Mouse (Mus musculus) adrenal gland, postnatal 14 days (tissue): Measurements from ENCODE around the gene Rnf126. TPM values are rescaled to one million over a fixed set of nuclear protein-coding genes. Genes with fewer than 3 reads are reported as not detected.

Experiments used
- DNase-seq: peaks from one replicate; pipeline ENCODE4 v3.0.0; 2021; ENCODE audit warnings: mixed read lengths
- total RNA-seq: library from RNA; stranded (reverse); gene quantifications from 2 replicates; pipeline ENCODE4 v1.2.3, GENCODE M21; 2021

The Rnf126 gene
- total RNA-seq, 1 experiment from 2014 or later, result 54.7 TPM

DNA sequence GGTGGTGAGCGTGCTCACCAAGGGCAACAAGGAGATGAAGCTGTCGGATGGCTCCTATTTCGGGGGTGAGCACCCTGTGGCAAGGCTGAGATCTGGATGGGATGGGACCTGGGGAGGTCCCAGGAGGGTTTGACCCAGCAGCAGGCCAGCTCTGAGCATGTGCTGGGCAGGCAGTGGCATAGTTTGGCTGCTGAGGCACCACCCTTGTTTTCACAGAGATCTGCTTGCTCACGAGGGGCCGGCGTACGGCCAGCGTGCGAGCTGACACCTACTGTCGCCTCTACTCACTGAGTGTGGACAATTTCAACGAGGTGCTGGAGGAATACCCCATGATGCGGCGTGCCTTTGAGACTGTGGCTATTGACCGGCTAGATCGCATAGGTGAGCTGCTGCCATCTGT is 32.9 kb downstream of the Rnf126 start:
- no peak for DNase-seq

DNA sequence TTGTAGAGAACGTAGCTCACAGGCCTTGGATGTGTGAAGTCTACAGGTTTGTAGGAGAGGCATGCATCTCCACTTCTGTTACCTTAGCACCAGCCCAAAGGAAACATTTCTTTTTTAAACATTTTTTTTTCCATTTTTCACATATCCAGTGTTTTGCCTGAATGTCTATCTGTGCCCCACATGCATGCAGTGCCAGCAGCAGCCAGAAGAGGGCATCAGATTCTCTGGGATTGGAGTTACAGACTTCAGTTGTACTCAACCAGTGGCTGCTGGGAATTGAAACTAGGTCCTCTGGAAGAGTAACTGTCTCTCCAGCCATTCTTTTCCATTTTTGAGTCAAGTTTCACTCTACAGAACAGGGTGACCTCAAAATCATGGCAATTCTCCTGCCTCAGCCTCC is 34.3 kb downstream of the Rnf126 start:
- peak; percentile 54 for DNase-seq

DNA sequence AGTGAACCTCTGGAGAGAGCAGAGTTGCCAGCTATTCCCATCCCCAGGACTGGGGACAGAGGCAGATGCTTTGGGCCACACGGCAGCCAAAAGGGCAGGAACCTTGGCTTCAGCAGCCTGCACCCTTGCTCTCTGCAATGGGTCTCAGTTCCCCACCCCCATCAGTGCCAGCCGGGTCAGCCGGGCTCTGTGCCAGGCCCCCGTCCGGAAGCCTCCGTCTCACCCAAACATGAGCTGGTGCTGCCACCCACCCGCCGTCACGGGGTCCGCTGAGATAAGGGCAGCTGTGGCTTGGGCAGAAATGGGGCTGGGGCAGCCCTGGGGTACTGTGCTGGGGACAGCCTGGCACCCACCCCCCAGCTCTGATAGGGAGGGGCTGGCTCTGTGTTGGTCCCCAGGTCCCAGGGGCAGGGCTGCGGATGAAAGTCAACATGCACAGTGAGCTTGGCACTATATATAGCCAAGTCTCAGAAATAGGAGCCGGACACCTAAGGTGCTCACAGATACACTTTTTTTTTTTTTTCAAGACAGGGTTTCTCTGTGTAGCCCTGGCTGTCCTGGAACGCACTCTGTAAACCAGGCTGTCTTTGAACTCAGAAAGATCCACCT is 37.3 kb downstream of the Rnf126 start:
- DNase-seq, result no peak

DNA sequence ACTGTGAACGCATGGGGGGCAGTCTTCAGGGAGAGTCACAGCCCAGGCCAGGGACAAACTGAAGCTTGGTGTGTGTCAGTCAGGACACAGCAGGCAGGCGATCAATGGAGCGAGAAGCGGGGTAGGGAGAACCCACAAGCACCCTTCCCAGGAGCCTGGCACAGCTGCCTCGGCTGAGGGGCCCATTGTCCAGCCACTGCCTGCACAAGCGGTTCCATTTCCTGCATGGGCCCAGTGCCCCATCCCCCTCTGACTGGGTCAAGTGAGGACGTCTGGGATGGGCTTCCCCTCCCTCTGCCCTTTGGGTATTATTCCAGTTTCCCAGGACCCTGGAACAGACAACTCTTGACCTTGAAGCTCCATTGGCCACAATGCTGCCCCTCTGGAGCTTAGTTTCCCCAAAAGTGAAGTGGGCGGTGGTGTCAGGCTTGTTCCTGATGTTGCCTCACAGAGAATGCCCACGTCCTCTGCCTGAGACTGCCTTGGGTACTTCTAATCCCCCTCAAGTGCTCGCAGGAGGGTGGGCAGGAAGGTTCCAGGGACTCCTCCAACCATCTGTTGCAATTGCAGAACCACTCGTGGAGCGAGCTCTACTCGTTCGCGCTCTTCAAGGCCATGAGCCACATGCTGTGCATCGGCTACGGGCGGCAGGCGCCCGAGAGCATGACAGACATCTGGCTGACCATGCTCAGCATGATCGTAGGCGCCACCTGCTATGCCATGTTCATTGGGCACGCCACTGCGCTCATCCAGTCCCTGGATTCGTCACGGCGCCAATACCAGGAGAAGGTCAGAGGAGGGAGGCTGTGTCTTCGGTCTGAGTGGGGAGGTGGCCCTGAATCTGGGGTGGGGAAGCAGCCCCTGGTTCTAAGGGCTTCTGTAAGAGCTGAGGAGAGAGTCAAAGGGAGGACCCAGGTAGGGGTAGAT is 38.2 kb downstream of the Rnf126 start:
- DNase-seq, result no peak

DNA sequence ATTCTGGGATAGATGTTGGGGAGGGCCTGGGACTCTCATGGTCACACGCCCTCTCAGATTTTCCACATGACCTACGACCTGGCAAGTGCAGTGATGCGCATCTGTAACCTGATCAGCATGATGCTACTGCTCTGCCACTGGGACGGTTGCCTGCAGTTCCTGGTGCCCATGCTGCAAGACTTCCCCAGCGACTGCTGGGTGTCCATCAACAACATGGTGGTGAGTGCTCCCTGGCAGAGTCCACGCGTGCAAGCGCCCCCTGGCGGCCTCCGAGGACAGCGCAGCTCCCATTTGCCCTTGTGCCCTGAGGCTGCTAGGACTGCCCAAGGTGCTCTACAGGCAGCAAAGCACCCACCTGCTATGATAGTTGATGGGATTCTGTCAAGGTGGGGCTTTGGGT is 40.7 kb downstream of the Rnf126 start:
- DNase-seq, result peak; percentile 85

- DNase-seq, result no peak
Observed at GRCm38 (mm10) chr10:79723692-79724091, 43.1 kb downstream of the Rnf126 start.

- no peak for DNase-seq
Observed at GRCm38 (mm10) chr10:79723047-79723446, 43.7 kb downstream of the Rnf126 start.

DNA sequence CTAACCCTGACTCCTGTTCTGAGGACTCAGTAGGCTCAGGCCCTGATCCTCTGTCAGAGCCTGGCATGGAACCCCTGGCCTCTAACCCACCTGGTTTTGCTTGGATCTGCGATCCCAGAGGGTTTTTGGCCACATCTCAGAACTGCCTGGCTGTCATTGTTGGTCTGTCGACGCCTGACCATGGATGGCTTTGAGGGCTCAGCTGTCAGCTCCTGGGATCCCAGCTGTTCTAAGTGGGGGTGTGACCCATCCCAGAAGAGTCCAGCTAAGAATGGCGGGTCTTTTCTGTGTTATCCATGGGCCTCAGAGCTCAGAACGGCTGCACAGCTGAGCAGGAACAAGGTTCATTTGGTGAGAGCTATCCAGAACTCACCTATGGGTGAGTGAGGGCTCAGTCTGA is 45.7 kb downstream of the Rnf126 start:
- DNase-seq, result no peak

DNA sequence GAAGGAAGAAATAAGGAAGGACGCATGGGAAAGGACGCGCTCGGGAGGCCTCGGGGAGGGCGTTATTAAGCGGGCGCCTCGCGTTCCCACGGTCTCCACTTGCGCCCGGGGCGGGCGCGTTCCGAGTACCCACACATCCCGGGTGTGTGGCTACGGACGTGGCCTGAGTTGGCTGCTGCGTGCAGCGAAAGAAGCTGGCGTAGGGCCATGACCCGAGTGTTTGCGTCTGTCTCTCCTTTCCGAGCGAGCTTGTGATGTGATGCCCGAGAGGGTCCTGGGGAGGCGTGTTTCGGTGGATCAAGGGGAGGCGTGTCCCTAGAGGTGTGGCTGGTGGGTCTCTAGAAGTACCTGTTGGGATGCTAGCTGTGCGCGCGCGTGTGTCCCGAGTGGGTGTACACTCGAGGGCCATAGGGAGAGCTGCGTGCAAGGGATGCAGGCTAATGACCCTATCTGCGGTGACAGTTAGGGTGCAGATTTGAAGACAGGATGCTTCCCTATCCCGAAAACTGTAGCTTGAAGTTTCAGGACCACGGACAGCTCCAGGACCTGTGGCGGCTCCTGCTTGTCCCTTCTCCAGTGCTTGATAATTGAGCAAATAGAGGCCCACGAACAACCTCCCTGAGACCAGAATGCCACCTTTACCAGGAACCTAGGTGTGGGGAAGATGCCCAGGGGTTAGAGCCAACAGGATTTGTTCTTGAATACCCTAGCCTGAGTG is 49.0 kb downstream of the Rnf126 start:
- DNase-seq, result peak; percentile 90

GRCm38 (mm10) chr10:79716988-79717355 is 49.8 kb downstream of the Rnf126 start:
- peak; percentile 50 for DNase-seq

DNA sequence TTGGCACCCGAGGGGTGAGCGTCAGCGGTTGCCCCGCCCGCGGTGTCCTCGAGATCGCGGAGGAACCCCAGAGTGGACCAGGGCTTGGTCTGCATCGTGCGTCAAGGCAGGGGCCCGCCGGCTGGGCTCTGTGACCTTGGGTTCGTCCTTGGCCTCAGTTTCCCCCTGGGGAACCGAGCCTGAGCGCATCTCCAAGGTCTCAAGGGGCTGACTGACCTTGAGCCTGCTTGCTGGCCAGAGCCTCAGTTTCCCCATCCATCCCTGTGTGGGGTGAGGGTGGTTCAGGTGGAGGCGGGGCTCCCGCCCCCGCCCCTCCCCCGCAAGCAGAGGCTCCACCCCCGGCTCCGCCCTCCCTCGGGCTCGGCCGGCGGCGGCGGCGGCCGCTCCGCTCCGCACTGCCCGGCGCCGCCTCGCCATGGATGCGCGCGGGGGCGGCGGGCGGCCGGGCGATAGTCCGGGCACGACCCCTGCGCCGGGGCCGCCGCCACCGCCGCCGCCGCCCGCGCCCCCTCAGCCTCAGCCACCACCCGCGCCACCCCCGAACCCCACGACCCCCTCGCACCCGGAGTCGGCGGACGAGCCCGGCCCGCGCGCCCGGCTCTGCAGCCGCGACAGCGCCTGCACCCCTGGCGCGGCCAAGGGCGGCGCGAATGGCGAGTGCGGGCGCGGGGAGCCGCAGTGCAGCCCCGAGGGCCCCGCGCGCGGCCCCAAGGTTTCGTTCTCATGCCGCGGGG is 50.3 kb downstream of the Rnf126 start, which contains the start of gene Hcn2:
TSS of gene Hcn2 (plus strand) at position 381 of the 734 bp plus-strand sequence.
- DNase-seq, result peak; percentile 60

DNA sequence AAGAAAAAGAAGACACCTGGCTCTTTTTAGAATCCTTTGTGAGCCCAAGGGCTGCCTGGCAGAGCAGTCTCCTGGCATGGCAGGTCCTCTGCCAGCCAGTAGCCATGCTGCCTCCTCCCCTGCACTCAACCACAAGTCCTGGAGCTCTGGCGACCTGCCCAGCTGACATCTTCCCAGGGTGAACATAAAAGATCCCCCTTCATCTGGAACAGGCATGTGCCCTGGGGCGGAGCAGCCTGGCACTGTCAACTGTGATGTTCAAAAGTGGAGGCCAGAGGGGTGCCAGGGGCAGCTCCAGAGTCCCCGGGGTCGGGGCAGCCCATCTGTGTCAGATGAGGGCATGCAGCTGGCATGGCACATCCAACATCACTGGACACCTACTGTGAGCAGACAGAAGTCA is 51.8 kb downstream of the Rnf126 start:
- peak; percentile 54 for DNase-seq

- no peak for DNase-seq
Observed at GRCm38 (mm10) chr10:79713163-79713562, 53.6 kb downstream of the Rnf126 start.

GRCm38 (mm10) chr10:79712499-79713126 is 54.1 kb downstream of the Rnf126 start:
- peak; percentile 93 for DNase-seq

DNA sequence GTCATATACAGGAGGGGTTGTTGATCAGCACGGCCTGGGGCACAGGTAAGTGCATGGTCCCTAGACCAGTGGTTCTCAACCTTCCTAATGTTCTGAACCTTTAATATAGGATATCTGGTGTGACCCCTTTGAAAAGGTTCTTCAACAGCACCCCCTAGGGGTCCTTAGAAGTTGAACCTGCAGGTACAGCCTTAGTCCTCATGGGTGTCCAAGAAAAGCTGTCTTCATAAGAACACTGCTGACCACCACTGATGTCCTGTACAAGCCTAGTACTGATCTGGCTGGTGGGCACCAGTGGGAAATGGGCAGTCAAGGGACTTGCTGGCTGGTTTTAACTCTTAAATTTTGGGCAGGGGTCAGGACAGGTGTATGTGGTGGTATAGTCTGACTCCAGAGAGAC is 54.7 kb downstream of the Rnf126 start:
- no peak for DNase-seq

DNA sequence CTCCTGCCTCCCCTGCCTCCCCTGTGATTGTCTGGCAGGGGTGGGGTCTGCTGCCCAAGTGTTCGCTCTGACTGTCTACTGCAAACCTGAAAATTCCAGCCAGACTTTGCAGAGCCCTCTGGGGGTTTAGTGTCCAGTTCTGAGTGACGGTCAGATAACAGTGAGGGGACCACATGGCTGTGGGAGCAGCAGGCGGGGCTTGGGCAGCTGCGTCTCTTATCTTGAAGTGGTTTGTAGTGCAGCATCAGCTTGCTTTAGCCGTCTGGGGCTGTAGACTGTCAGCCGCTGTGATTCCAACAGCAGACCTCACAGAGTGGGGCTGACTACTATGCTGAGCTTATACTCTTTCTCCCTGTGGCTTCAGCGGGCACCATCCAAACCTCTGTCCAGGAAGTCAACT is 57.4 kb downstream of the Rnf126 start:
- DNase-seq, result no peak

- peak; percentile 4 for DNase-seq
Observed at GRCm38 (mm10) chr10:79708668-79709067, 58.1 kb downstream of the Rnf126 start.
